Mouse (Mus musculus): ENCODE data around the gene Lcmt1. TPM values are rescaled to one million over a fixed set of nuclear protein-coding genes. Genes with fewer than 3 reads are reported as not detected.

Gene Lcmt1
- 10 to 100 TPM; 25.9 to 26.6 TPM for total RNA-seq (2021)
- long read RNA-seq, experiment 1, transcript Lcmt1-201 (11 exons, 1,369 nt) = major isoform, 18 of 18 reads
- long read RNA-seq, experiment 1, partial matches to known transcripts = 0 of 18 reads
- long read RNA-seq, experiment 1, other reads (novel, unspliced or antisense) = 0 of 18 reads
- long read RNA-seq, experiment 2, transcript Lcmt1-201 (11 exons, 1,369 nt) = major isoform, 40 of 48 reads
- long read RNA-seq, experiment 2, partial matches to known transcripts = 2 of 48 reads
- long read RNA-seq, experiment 2, other reads (novel, unspliced or antisense) = 6 of 48 reads

GRCm38 (mm10) chr7:123369759-123370481 is at the start of gene Lcmt1, which contains the start of gene Arhgap17:
Lcmt1 (plus strand) TSS chr7:123369784.
Arhgap17 (minus strand) TSS chr7:123369915.
- DNase-seq (ENCODE audit: low spot score in 2 of 2) = peak; percentile 96

GRCm38 (mm10) chr7:123322452-123323121 is 47.0 kb upstream of the Lcmt1 start:
- DNase-seq (ENCODE audit: low spot score in 2 of 2) = no peak

GRCm38 (mm10) chr7:123323388-123323787 is 46.2 kb upstream of the Lcmt1 start:
- no peak for DNase-seq (ENCODE audit: low spot score in 2 of 2)

- no peak for DNase-seq (ENCODE audit: low spot score in 2 of 2)
These were observed 45.5 kb upstream of the Lcmt1 start for GRCm38 (mm10) chr7:123324105-123324504.

GRCm38 (mm10) chr7:123326062-123326461 is 43.5 kb upstream of the Lcmt1 start:
- DNase-seq (ENCODE audit: low spot score in 2 of 2) = no peak

GRCm38 (mm10) chr7:123326901-123327300 is 42.7 kb upstream of the Lcmt1 start:
- DNase-seq (ENCODE audit: low spot score in 2 of 2) = no peak

GRCm38 (mm10) chr7:123327909-123328308 is 41.7 kb upstream of the Lcmt1 start:
- DNase-seq (ENCODE audit: low spot score in 2 of 2) = no peak

- no peak for DNase-seq (ENCODE audit: low spot score in 2 of 2)
These were observed 39.1 kb upstream of the Lcmt1 start for GRCm38 (mm10) chr7:123330506-123330905.

- DNase-seq (ENCODE audit: low spot score in 2 of 2) = no peak
These were observed 33.3 kb upstream of the Lcmt1 start for GRCm38 (mm10) chr7:123336322-123336721.

- DNase-seq (ENCODE audit: low spot score in 2 of 2) = no peak
These were observed 31.2 kb upstream of the Lcmt1 start for GRCm38 (mm10) chr7:123338351-123338750.

- DNase-seq (ENCODE audit: low spot score in 2 of 2) = no peak
These were observed 27.7 kb upstream of the Lcmt1 start for GRCm38 (mm10) chr7:123341896-123342295.

- no peak for DNase-seq (ENCODE audit: low spot score in 2 of 2)
These were observed 25.4 kb upstream of the Lcmt1 start for GRCm38 (mm10) chr7:123344079-123344780.

GRCm38 (mm10) chr7:123345041-123345544 is 24.5 kb upstream of the Lcmt1 start:
- no peak for DNase-seq (ENCODE audit: low spot score in 2 of 2)

GRCm38 (mm10) chr7:123346631-123347290 is 22.8 kb upstream of the Lcmt1 start:
- DNase-seq (ENCODE audit: low spot score in 2 of 2) = no peak

- no peak for DNase-seq (ENCODE audit: low spot score in 2 of 2)
These were observed 19.8 kb upstream of the Lcmt1 start for GRCm38 (mm10) chr7:123349813-123350212.

GRCm38 (mm10) chr7:123350243-123350642 is 19.3 kb upstream of the Lcmt1 start:
- no peak for DNase-seq (ENCODE audit: low spot score in 2 of 2)

GRCm38 (mm10) chr7:123353081-123353480 is 16.5 kb upstream of the Lcmt1 start:
- DNase-seq (ENCODE audit: low spot score in 2 of 2) = no peak

- DNase-seq (ENCODE audit: low spot score in 2 of 2) = no peak
These were observed 15.7 kb upstream of the Lcmt1 start for GRCm38 (mm10) chr7:123353879-123354278.

GRCm38 (mm10) chr7:123354392-123354791 is 15.2 kb upstream of the Lcmt1 start:
- DNase-seq (ENCODE audit: low spot score in 2 of 2) = no peak

GRCm38 (mm10) chr7:123354851-123355250 is 14.7 kb upstream of the Lcmt1 start:
- no peak for DNase-seq (ENCODE audit: low spot score in 2 of 2)

- no peak for DNase-seq (ENCODE audit: low spot score in 2 of 2)
These were observed 13.4 kb upstream of the Lcmt1 start for GRCm38 (mm10) chr7:123356158-123356557.
